Mouse (Mus musculus): Measurements from ENCODE around the gene Tspan12.

The Tspan12 gene

GRCm38 (mm10) chr6:21774213-21774916 lies 78.0 kb downstream of the Tspan12 start:
- DNase-seq (ENCODE audit: extremely low read depth, low read depth, low spot score), result no peak

- no peak for DNase-seq (ENCODE audit: extremely low read depth, low read depth, low spot score)
Measured at GRCm38 (mm10) chr6:21769447-21769809, 82.9 kb downstream of the Tspan12 start.

GRCm38 (mm10) chr6:21768745-21769446 lies 83.4 kb downstream of the Tspan12 start:
- no peak for DNase-seq (ENCODE audit: extremely low read depth, low read depth, low spot score)

GRCm38 (mm10) chr6:21767787-21768221 lies 84.5 kb downstream of the Tspan12 start:
- DNase-seq (ENCODE audit: extremely low read depth, low read depth, low spot score), result no peak

- DNase-seq (ENCODE audit: extremely low read depth, low read depth, low spot score), result no peak
Measured at GRCm38 (mm10) chr6:21747536-21747935, 104.8 kb downstream of the Tspan12 start.

GRCm38 (mm10) chr6:21744615-21745266 lies 107.6 kb downstream of the Tspan12 start:
- DNase-seq (ENCODE audit: extremely low read depth, low read depth, low spot score), result no peak

- DNase-seq (ENCODE audit: extremely low read depth, low read depth, low spot score), result no peak
Measured at GRCm38 (mm10) chr6:21740606-21741005, 111.7 kb downstream of the Tspan12 start.

- DNase-seq (ENCODE audit: extremely low read depth, low read depth, low spot score), result no peak
Measured at GRCm38 (mm10) chr6:21722238-21722637, 130.1 kb downstream of the Tspan12 start.

Measured in fat pad, adult 2 months (tissue).